Mouse (Mus musculus) lung, adult 2 months (tissue): Measurements from ENCODE around the gene Exoc6b.

Experiments
- CTCF ChIP-seq: fragments of 200-500 bp; IDR thresholded peaks from 2 replicates; pipeline ENCODE4 v1.5.1; 2011; ENCODE audit warnings: mild to moderate bottlenecking, low read length, control low read depth; ENCODE audit not compliant: insufficient read depth
- POLR2A ChIP-seq: fragments of 200-500 bp; IDR thresholded peaks from 2 replicates; pipeline ENCODE4 v1.6.1; 2011; ENCODE audit warnings: low read depth, mild to moderate bottlenecking, control low read depth, low read length, borderline replicate concordance; ENCODE audit errors: extremely low read depth

DNA sequence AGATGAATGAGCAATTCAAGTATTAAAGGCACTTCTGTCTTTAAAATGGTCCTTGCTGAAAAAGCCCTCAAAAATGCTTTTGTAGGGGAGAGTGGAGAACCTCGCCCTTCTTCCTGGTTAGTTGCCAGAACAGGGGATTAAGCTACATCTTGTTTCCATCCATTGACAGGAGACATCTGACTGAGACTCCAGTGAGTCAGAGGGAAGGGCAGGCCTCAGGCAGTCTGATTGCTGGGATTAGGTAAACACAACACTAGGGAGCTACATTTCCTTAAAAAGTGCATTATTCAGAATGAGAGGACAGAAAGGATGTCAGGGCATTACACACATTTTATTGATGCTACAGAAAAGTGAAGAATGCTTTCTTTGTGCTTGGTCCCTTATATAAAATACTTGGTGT, 293.4 kb downstream of the Exoc6b start:
- TF ChIP-seq POLR2A (no peak), CTCF (no peak)
